Mouse (Mus musculus) duodenum, adult 2 months (tissue): ENCODE measurements around the gene Gabarap. TPM values are rescaled to one million over a fixed set of nuclear protein-coding genes. Genes with fewer than 3 reads are reported as not detected.

Source experiments
- polyA plus RNA-seq: library from polyadenylated mRNA; depleted of rRNA; stranded (reverse); fragments of >200 nt; gene quantifications from 2 replicates; pipeline ENCODE4 v1.2.3, GENCODE M21; 2012; ENCODE audit warnings: low replicate concordance; rRNA removed

Gene Gabarap
- polyA plus RNA-seq: 200 and 478 TPM in 2 replicates

GRCm38 (mm10) chr11:69990850-69991691 is at the start of gene Gabarap:
Gene Gabarap (plus strand): TSS chr11:69991143.

GRCm38 (mm10) chr11:69948066-69948762 is 42.7 kb upstream of the Gabarap start, which contains the start of gene Slc2a4:
Gene Slc2a4 (minus strand): TSS chr11:69948188.

GRCm38 (mm10) chr11:69964650-69965270 is 26.2 kb upstream of the Gabarap start, which contains the start of gene Cldn7:
Gene Cldn7 (plus strand): TSS chr11:69964779.

GRCm38 (mm10) chr11:69981141-69981762 is 9.7 kb upstream of the Gabarap start, which contains the start of gene Ctdnep1:
Gene Ctdnep1 (plus strand): TSS chr11:69981156.

GRCm38 (mm10) chr11:69982225-69982624 is 8.7 kb upstream of the Gabarap start, which contains the start of gene Elp5:
Gene Elp5 (minus strand): TSS chr11:69982517.

GRCm38 (mm10) chr11:69995391-69995960 is 4.5 kb downstream of the Gabarap start, which contains the start of gene Phf23:
Gene Phf23 (plus strand): TSS chr11:69995777.

GRCm38 (mm10) chr11:70000396-70000898 is 9.5 kb downstream of the Gabarap start, which contains the start of gene Dvl2:
Gene Dvl2 (plus strand): TSS chr11:70000595.

GRCm38 (mm10) chr11:70014880-70015558 is 24.1 kb downstream of the Gabarap start, which contains the start of gene Acadvl:
Gene Acadvl (minus strand): TSS chr11:70015411.

GRCm38 (mm10) chr11:70016669-70017068 is 25.7 kb downstream of the Gabarap start, which contains the start of gene Dlg4:
Gene Dlg4 (plus strand): TSS chr11:70016942.

Other genes starting within 250 kb of the Gabarap start
- 22.0 and 29.9 TPM in 2 replicates for gene Polr2a, start 232.5 kb upstream of the Gabarap start, polyA plus RNA-seq
- gene Slc35g3, start 229.2 kb upstream of the Gabarap start, polyA plus RNA-seq: 0.13 TPM in 1 of 2 replicates, not detected in the other
- gene Zbtb4, start 225.2 kb upstream of the Gabarap start, polyA plus RNA-seq: 7.0 and 19.2 TPM in 2 replicates
- 3.8 and 6.8 TPM in 2 replicates for gene Chrnb1, start 195.2 kb upstream of the Gabarap start, polyA plus RNA-seq
- gene Fgf11, start 189.3 kb upstream of the Gabarap start, polyA plus RNA-seq: 2.7 and 6.1 TPM in 2 replicates
- 44.7 and 80.5 TPM in 2 replicates for gene Tmem102, start 185.5 kb upstream of the Gabarap start, polyA plus RNA-seq
- gene Gm39566, start 175.8 kb upstream of the Gabarap start, polyA plus RNA-seq: not detected in 2 replicates
- gene Spem2, start 172.7 kb upstream of the Gabarap start, polyA plus RNA-seq: not detected in 2 replicates
- 0.09 and 0.13 TPM in 2 replicates for gene Spem1, start 169.0 kb upstream of the Gabarap start, polyA plus RNA-seq
- gene Nlgn2, start 153.4 kb upstream of the Gabarap start, polyA plus RNA-seq: 6.9 and 15.5 TPM in 2 replicates
- gene Tmem256, start 152.6 kb upstream of the Gabarap start, polyA plus RNA-seq: 102 and 130 TPM in 2 replicates
- 39.3 and 58.9 TPM in 2 replicates for gene Plscr3, start 144.8 kb upstream of the Gabarap start, polyA plus RNA-seq
- gene Tnk1, start 132.4 kb upstream of the Gabarap start, polyA plus RNA-seq: 34.8 and 47.5 TPM in 2 replicates
- not detected in 2 replicates for gene Tmem95, start 113.1 kb upstream of the Gabarap start, polyA plus RNA-seq
- 2.0 and 2.3 TPM in 2 replicates for gene Kctd11, start 109.7 kb upstream of the Gabarap start, polyA plus RNA-seq
- 7.4 and 13.8 TPM in 2 replicates for gene Acap1, start 95.6 kb upstream of the Gabarap start, polyA plus RNA-seq
- gene 2810408A11Rik, start 90.2 kb upstream of the Gabarap start, polyA plus RNA-seq: 2.1 and 3.0 TPM in 2 replicates
- gene Neurl4, start 90.1 kb upstream of the Gabarap start, polyA plus RNA-seq: 20.1 and 23.0 TPM in 2 replicates
- 106 and 110 TPM in 2 replicates for gene Gps2, start 77.3 kb upstream of the Gabarap start, polyA plus RNA-seq
- gene Eif5a, start 69.2 kb upstream of the Gabarap start, polyA plus RNA-seq: 196 and 222 TPM in 2 replicates
- 10.8 and 28.6 TPM in 2 replicates for gene Ybx2, start 55.3 kb upstream of the Gabarap start, polyA plus RNA-seq
- gene Slc2a4, start 43.0 kb upstream of the Gabarap start, polyA plus RNA-seq: 15.5 and 23.7 TPM in 2 replicates
- gene Cldn7, start 26.4 kb upstream of the Gabarap start, polyA plus RNA-seq: 294 and 1,474 TPM in 2 replicates
- gene Ctdnep1, start 10.0 kb upstream of the Gabarap start, polyA plus RNA-seq: 85.4 and 132 TPM in 2 replicates
- 38.1 and 39.2 TPM in 2 replicates for gene Elp5, start 8.6 kb upstream of the Gabarap start, polyA plus RNA-seq
- gene Phf23, start 4.6 kb downstream of the Gabarap start, polyA plus RNA-seq: 8.8 and 9.4 TPM in 2 replicates
- gene Dvl2, start 9.5 kb downstream of the Gabarap start, polyA plus RNA-seq: 5.5 and 7.4 TPM in 2 replicates
- gene Acadvl, start 24.3 kb downstream of the Gabarap start, polyA plus RNA-seq: 124 and 125 TPM in 2 replicates
- gene Dlg4, start 25.8 kb downstream of the Gabarap start, polyA plus RNA-seq: 5.2 and 5.7 TPM in 2 replicates
- gene Asgr1, start 62.9 kb downstream of the Gabarap start, polyA plus RNA-seq: 0.49 TPM in 1 of 2 replicates, not detected in the other
- gene Asgr2, start 101.5 kb downstream of the Gabarap start, polyA plus RNA-seq: 0.17 and 0.21 TPM in 2 replicates
- gene Mgl2, start 139.2 kb downstream of the Gabarap start, polyA plus RNA-seq: 0.84 and 1.1 TPM in 2 replicates
- gene Clec10a, start 165.1 kb downstream of the Gabarap start, polyA plus RNA-seq: 0.66 and 0.88 TPM in 2 replicates
- 22.1 and 33.3 TPM in 2 replicates for gene Slc16a11, start 221.6 kb downstream of the Gabarap start, polyA plus RNA-seq
- gene Slc16a13, start 229.9 kb downstream of the Gabarap start, polyA plus RNA-seq: 5.7 and 10.5 TPM in 2 replicates
- gene Bcl6b, start 238.7 kb downstream of the Gabarap start, polyA plus RNA-seq: 0.81 and 2.0 TPM in 2 replicates
- gene 0610010K14Rik, start 246.8 kb downstream of the Gabarap start, polyA plus RNA-seq: 44.8 and 46.2 TPM in 2 replicates
- gene Gm21988, start 248.7 kb downstream of the Gabarap start, polyA plus RNA-seq: 3.7 and 6.3 TPM in 2 replicates
- 194 and 270 TPM in 2 replicates for gene Rnasek, start 248.7 kb downstream of the Gabarap start, polyA plus RNA-seq